Mouse (Mus musculus): ENCODE results near the gene Gm28308. TPM values are rescaled to one million over a fixed set of nuclear protein-coding genes. Genes with fewer than 3 reads are reported as not detected.

Gene Gm28308
- total and polyA plus RNA-seq, 3 experiments: not detected

DNA sequence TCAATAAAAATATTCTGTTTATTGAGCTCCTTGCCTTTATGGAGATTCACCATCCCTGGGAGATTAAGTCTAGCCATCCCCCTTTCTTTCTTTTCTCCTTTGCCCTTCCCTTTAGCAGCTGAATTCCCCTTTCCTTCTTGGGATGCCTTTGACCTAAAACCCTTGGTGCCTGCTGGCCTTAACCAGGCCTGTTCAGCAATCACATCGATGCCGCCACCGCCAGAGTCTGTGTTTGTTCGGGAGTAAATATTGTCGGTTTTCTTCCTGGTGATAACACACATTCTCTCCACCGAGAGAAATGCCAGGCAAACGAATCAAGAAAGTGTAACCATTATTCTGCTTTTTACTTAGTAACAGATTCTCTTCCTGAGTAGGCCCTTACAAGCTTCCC, 25.0 kb upstream of the Gm28308 start:
- Histone ChIP-seq H3K9ac (ENCODE audit: insufficient read depth, low read depth) (no peak overlapping the region), H3K4me2 (ENCODE audit: insufficient read depth, low read depth, poor library complexity, severe bottlenecking) (no peak overlapping the region), H3K27ac (ENCODE audit: insufficient read depth, low read depth) (no peak overlapping the region), H3K9me3 (replicated peaks; ENCODE audit: low read length) (peaks cover 27% of the 10 kb centered on the region), H3K79me2 (replicated peaks; ENCODE audit: control insufficient read depth, extremely low read depth, insufficient read depth, poor library complexity, severe bottlenecking) (no peaks in the 10 kb centered on the region), H3K4me1 (ENCODE audit: control insufficient read depth in 1 of 2, insufficient read depth in 2 of 2) (peaks cover 0 to 12% of the 10 kb centered on the region in 2 experiments; a peak in 2 of 4 replicates), H3K4me3 (replicated peaks in 1 of 3; ENCODE audit: low read depth in 2 of 3, low read length in 2 of 3, poor library complexity in 1 of 3) (no peak overlapping the region), H3K36me3 (replicated peaks in 1 of 2; ENCODE audit: control insufficient read depth in 1 of 2, insufficient read depth in 1 of 2, low read length in 1 of 2) (peaks cover 2 to 36% of the 10 kb centered on the region in 2 experiments), H3K27me3 (replicated peaks) (no peaks in the 10 kb centered on the region)
- in situ Hi-C loops (cut with MboI; ENCODE audit: low pct_ligation_motif_present, low pct_unique_long_range_greater_than_20kb, low sequenced_read_pairs): no loop called here
- dilution Hi-C loops (cut with MboI; ENCODE audit: extremely low pct_ligation_motif_present, extremely low pct_unique_long_range_greater_than_20kb, low sequenced_read_pairs): no loop called here
- no peak for DNase-seq (ENCODE audit: extremely low read depth)
- TF ChIP-seq CHD1 (IDR thresholded peaks at IDR 0.05; ENCODE audit: low read depth, low read length): no peak
- TF ChIP-seq ELF1 (IDR thresholded peaks at IDR 0.05; ENCODE audit: low read depth, low read length): no peak
- TF ChIP-seq TCF12 (IDR thresholded peaks at IDR 0.05; ENCODE audit: low read depth, low read length): no peak
- no peak for TF ChIP-seq MXI1 (IDR thresholded peaks at IDR 0.05; ENCODE audit: low read depth, low read length)
- no peak for TF ChIP-seq ZC3H11A (IDR thresholded peaks at IDR 0.05; ENCODE audit: low read depth, low read length)
- TF ChIP-seq MYC (IDR thresholded peaks at IDR 0.05; ENCODE audit: low read depth, low read length): no peak

DNA sequence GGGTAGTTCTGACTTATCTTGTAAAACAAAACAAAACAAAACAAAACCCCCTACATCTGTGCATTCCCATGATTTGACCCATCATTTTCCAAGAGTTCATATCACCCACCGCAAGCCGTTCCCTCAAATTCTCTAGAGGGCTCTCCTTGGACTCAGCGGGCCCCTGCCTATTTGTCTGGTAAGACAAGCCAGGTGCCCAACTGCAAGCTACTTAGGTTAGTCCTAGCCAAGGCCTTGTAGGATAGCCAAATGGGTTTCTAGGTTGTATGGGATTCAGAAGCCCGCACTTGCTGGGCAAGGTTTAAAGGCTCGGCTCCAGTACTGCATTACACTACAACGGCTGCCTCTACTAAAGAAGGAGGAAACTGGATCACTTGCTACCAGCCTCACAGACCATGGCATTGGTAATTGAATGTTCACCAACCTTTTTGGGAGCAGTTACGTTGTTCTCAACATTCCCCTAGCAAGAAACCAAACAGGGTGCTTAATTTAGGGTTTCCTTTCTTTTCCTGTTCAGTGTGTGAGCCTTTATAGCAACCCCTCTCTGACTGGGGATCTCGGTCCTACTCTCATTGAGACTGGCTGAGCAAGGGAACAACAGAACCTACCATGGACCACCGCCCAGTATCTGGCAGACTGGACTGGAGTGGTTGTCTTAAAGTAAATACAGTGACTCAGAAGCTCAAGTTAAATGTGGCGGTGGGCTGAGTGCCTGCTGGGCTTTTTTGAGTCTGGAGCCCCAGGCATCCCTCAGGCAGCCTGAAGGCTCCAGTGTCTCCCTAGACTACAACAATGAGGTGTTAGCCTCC, 24.4 kb upstream of the Gm28308 start:
- TF ChIP-seq KAT2A (IDR thresholded peaks at IDR 0.05; ENCODE audit: insufficient replicate concordance, low read length) (no peak), JUND (conservative IDR thresholded peaks at IDR 0.05; ENCODE audit: low read depth, low read length) (no peak), NRF1 (IDR thresholded peaks at IDR 0.05; ENCODE audit: low read depth, low read length) (no peak), POLR2AphosphoS2 (IDR thresholded peaks at IDR 0.05; ENCODE audit: low read depth, low read length) (no peak), BHLHE40 (IDR thresholded peaks at IDR 0.05; ENCODE audit: low read depth, low read length) (no peak), ZNF384 (IDR thresholded peaks at IDR 0.05; ENCODE audit: low read depth, low read length) (no peak), RCOR1 (conservative IDR thresholded peaks at IDR 0.05; ENCODE audit: low read depth, low read length) (no peak), HCFC1 (IDR thresholded peaks at IDR 0.05; ENCODE audit: low read depth, low read length) (no peak), JUN (IDR thresholded peaks at IDR 0.05; ENCODE audit: insufficient read depth, low read depth, low read length) (no peak), ZMIZ1 (IDR thresholded peaks at IDR 0.05; ENCODE audit: low read depth, low read length) (no peak), USF2 (conservative IDR thresholded peaks at IDR 0.05; ENCODE audit: low read depth, low read length) (no peak), MAZ (IDR thresholded peaks at IDR 0.05; ENCODE audit: low read depth, low read length) (no peak), TCF12 (IDR thresholded peaks at IDR 0.05; ENCODE audit: low read depth, low read length) (no peak), EP300 (IDR thresholded peaks at IDR 0.05; ENCODE audit: low read length) (no peak), CHD2 (IDR thresholded peaks at IDR 0.05; ENCODE audit: low read length) (no peak), ZKSCAN1 (IDR thresholded peaks at IDR 0.05; ENCODE audit: borderline replicate concordance, low read depth, low read length) (no peak), MAX (IDR thresholded peaks at IDR 0.05; ENCODE audit: low read length) (no peak), MYC (IDR thresholded peaks at IDR 0.05; ENCODE audit: low read depth, low read length) (no peak)
- dilution Hi-C loops (cut with MboI; ENCODE audit: extremely low pct_ligation_motif_present, extremely low pct_unique_long_range_greater_than_20kb, low sequenced_read_pairs): no loop called here

More for the DNA sequence above, 24.4 kb upstream of the Gm28308 start:
- Histone ChIP-seq H3K36me3 (replicated peaks in 1 of 2; ENCODE audit: control insufficient read depth in 1 of 2, insufficient read depth in 1 of 2, low read length in 1 of 2) (peaks cover 3 to 42% of the 10 kb centered on the region in 2 experiments), H3K4me3 (replicated peaks in 1 of 3; ENCODE audit: low read depth in 2 of 3, low read length in 2 of 3, poor library complexity in 1 of 3) (no peak overlapping the region), H3K79me2 (replicated peaks; ENCODE audit: control insufficient read depth, extremely low read depth, insufficient read depth, poor library complexity, severe bottlenecking) (no peaks in the 10 kb centered on the region), H3K9ac (ENCODE audit: insufficient read depth, low read depth) (no peak overlapping the region), H3K4me1 (ENCODE audit: control insufficient read depth in 1 of 2, insufficient read depth in 2 of 2) (peaks cover 0 to 12% of the 10 kb centered on the region in 2 experiments; a peak in 2 of 4 replicates), H3K4me2 (ENCODE audit: insufficient read depth, low read depth, poor library complexity, severe bottlenecking) (no peak overlapping the region), H3K27ac (ENCODE audit: insufficient read depth, low read depth) (no peak overlapping the region), H3K9me3 (replicated peaks; ENCODE audit: low read length) (peaks cover 33% of the 10 kb centered on the region), H3K27me3 (replicated peaks) (no peaks in the 10 kb centered on the region)
- in situ Hi-C loops (cut with MboI; ENCODE audit: low pct_ligation_motif_present, low pct_unique_long_range_greater_than_20kb, low sequenced_read_pairs): no loop called here
- no peak for DNase-seq (ENCODE audit: extremely low read depth)
